Mouse (Mus musculus) testis, adult 2 months (tissue): Measurements from ENCODE around the gene Homer1.

Experiments used
- CTCF ChIP-seq: fragments of 200-500 bp; IDR thresholded peaks from 2 replicates; pipeline ENCODE4 v1.5.1; 2012; ENCODE audit warnings: low read depth, mild to moderate bottlenecking, inconsistent platforms, low read length, moderate library complexity; ENCODE audit not compliant: control insufficient read depth, insufficient read depth, insufficient replicate concordance
- POLR2A ChIP-seq: fragments of 200-500 bp; IDR thresholded peaks from 2 replicates; pipeline ENCODE4 v1.6.1; 2012; ENCODE audit warnings: low read depth, mild to moderate bottlenecking, inconsistent platforms, low read length, moderate library complexity; ENCODE audit not compliant: control insufficient read depth

- no peak for TF ChIP-seq POLR2A
- no peak for TF ChIP-seq CTCF
These were observed 32.3 kb upstream of the Homer1 start for GRCm38 (mm10) chr13:93267151-93267550.
